Mouse (Mus musculus): Measurements from ENCODE around the gene Tmem41b. TPM values are rescaled to one million over a fixed set of nuclear protein-coding genes. Genes with fewer than 3 reads are reported as not detected.

Gene Tmem41b
- polyA plus RNA-seq, 1 experiment from 2014 or later: 61.8 TPM

GRCm38 (mm10) chr7:109968924-109969450, 17.7 kb downstream of the Tmem41b start:
- H3K4me3 ChIP-seq: no peak overlapping the region
- H3K27ac ChIP-seq (replicated peaks): peak overlapping the region; percentile 66
- no peak overlapping the region for H3K9ac ChIP-seq
- H3K4me2 ChIP-seq: no peak overlapping the region
- H3K4me1 ChIP-seq (replicated peaks): peaks cover 11% of the 10 kb centered on the region; the same call in 1 of the 2 replicates
- no peaks in the 10 kb centered on the region for H3K9me3 ChIP-seq
- H3K36me3 ChIP-seq: peaks cover 9% of the 10 kb centered on the region; the same call in 1 of the 2 replicates
- no peaks in the 10 kb centered on the region for H3K27me3 ChIP-seq
- 0% methylated on average over 2 of the region's 2 CpGs for WGBS
- ATAC-seq (ENCODE audit: low FRiP score, low read depth): peak; percentile 71

- Histone ChIP-seq H3K4me2 (no peak overlapping the region), H3K9me3 (no peaks in the 10 kb centered on the region), H3K27me3 (no peaks in the 10 kb centered on the region), H3K4me1 (replicated peaks) (peaks cover 11% of the 10 kb centered on the region; the same call in 1 of the 2 replicates), H3K36me3 (peaks cover 6% of the 10 kb centered on the region; the same call in 1 of the 2 replicates), H3K4me3 (no peak overlapping the region), H3K9ac (no peak overlapping the region), H3K27ac (replicated peaks) (peak overlapping the region; percentile 66)
- 49% methylated on average over 11 of the region's 11 CpGs for WGBS
- peak; percentile 83 for ATAC-seq (ENCODE audit: low FRiP score, low read depth)
These were observed 18.7 kb downstream of the Tmem41b start for GRCm38 (mm10) chr7:109967805-109968579.

GRCm38 (mm10) chr7:109965658-109966057, 21.1 kb downstream of the Tmem41b start:
- Histone ChIP-seq H3K36me3 (no peaks in the 10 kb centered on the region), H3K4me2 (no peak overlapping the region), H3K4me3 (no peak overlapping the region), H3K9me3 (no peaks in the 10 kb centered on the region), H3K27ac (replicated peaks) (no peak overlapping the region), H3K4me1 (replicated peaks) (peaks cover 21% of the 10 kb centered on the region), H3K9ac (no peak overlapping the region), H3K27me3 (no peaks in the 10 kb centered on the region)
- no peak for ATAC-seq (ENCODE audit: low FRiP score, low read depth)

- Histone ChIP-seq H3K4me2 (no peak overlapping the region), H3K27ac (replicated peaks) (no peak overlapping the region), H3K9me3 (no peaks in the 10 kb centered on the region), H3K4me3 (no peak overlapping the region), H3K9ac (no peak overlapping the region), H3K27me3 (no peaks in the 10 kb centered on the region), H3K36me3 (no peaks in the 10 kb centered on the region), H3K4me1 (replicated peaks) (peaks cover 24% of the 10 kb centered on the region)
- no peak for ATAC-seq (ENCODE audit: low FRiP score, low read depth)
- WGBS: 94% methylated on average over 4 of the region's 4 CpGs
These were observed 23.0 kb downstream of the Tmem41b start for GRCm38 (mm10) chr7:109963707-109964106.

GRCm38 (mm10) chr7:109962596-109962995, 24.1 kb downstream of the Tmem41b start:
- Histone ChIP-seq H3K27ac (replicated peaks) (no peak overlapping the region), H3K9ac (no peak overlapping the region), H3K9me3 (no peaks in the 10 kb centered on the region), H3K36me3 (no peaks in the 10 kb centered on the region), H3K4me1 (replicated peaks) (peaks cover 29% of the 10 kb centered on the region), H3K4me3 (no peak overlapping the region), H3K27me3 (no peaks in the 10 kb centered on the region), H3K4me2 (no peak overlapping the region)
- 79% methylated on average over 4 of the region's 4 CpGs for WGBS
- ATAC-seq (ENCODE audit: low FRiP score, low read depth): no peak

- Histone ChIP-seq H3K27me3 (no peaks in the 10 kb centered on the region), H3K9ac (no peak overlapping the region), H3K36me3 (no peaks in the 10 kb centered on the region), H3K4me2 (no peak overlapping the region), H3K9me3 (no peaks in the 10 kb centered on the region), H3K27ac (replicated peaks) (no peak overlapping the region), H3K4me1 (replicated peaks) (peaks cover 40% of the 10 kb centered on the region), H3K4me3 (no peak overlapping the region)
- no peak for ATAC-seq (ENCODE audit: low FRiP score, low read depth)
- 78% methylated on average over 2 of the region's 2 CpGs for WGBS
These were observed 25.2 kb downstream of the Tmem41b start for GRCm38 (mm10) chr7:109961570-109961969.

- ATAC-seq (ENCODE audit: low FRiP score, low read depth): peak; percentile 90
- Histone ChIP-seq H3K9ac (peak overlapping the region; percentile 90), H3K4me3 (peak overlapping the region; percentile 82), H3K9me3 (no peaks in the 10 kb centered on the region), H3K27ac (replicated peaks) (peak overlapping the region; percentile 92), H3K4me2 (peak overlapping the region; percentile 82), H3K36me3 (no peaks in the 10 kb centered on the region), H3K4me1 (replicated peaks) (peaks cover 41% of the 10 kb centered on the region), H3K27me3 (no peaks in the 10 kb centered on the region)
- WGBS: 11% methylated on average over 13 of the region's 13 CpGs
These were observed 26.0 kb downstream of the Tmem41b start for GRCm38 (mm10) chr7:109960613-109961154.

- peak; percentile 95 for ATAC-seq (ENCODE audit: low FRiP score, low read depth)
- peak within 1 kb of the TSS; percentile 92 for H3K27ac ChIP-seq (replicated peaks)
- no peaks in the 10 kb centered on the region for H3K36me3 ChIP-seq
- no peaks in the 10 kb centered on the region for H3K9me3 ChIP-seq
- H3K4me3 ChIP-seq: peak within 1 kb of the TSS; percentile 82
- peak within 1 kb of the TSS; percentile 82 for H3K4me2 ChIP-seq
- H3K4me1 ChIP-seq (replicated peaks): peaks cover 45% of the 10 kb centered on the region
- H3K27me3 ChIP-seq: no peaks in the 10 kb centered on the region
- WGBS: under 1% methylated on average over 87 of the region's 107 CpGs
- peak within 1 kb of the TSS; percentile 90 for H3K9ac ChIP-seq
These were observed 26.8 kb downstream of the Tmem41b start, which contains the start of gene Dennd5a for GRCm38 (mm10) chr7:109959716-109960612. Gene Dennd5a (minus strand): TSS chr7:109960470.

GRCm38 (mm10) chr7:109958843-109959715, 27.6 kb downstream of the Tmem41b start:
- 6% methylated on average over 18 of the region's 18 CpGs for WGBS
- Histone ChIP-seq H3K4me3 (peak overlapping the region; percentile 82), H3K4me1 (replicated peaks) (peaks cover 45% of the 10 kb centered on the region), H3K36me3 (no peaks in the 10 kb centered on the region), H3K9me3 (no peaks in the 10 kb centered on the region), H3K9ac (peak overlapping the region; percentile 90), H3K4me2 (peak overlapping the region; percentile 82), H3K27ac (replicated peaks) (peak overlapping the region; percentile 92), H3K27me3 (no peaks in the 10 kb centered on the region)
- ATAC-seq (ENCODE audit: low FRiP score, low read depth): no peak

GRCm38 (mm10) chr7:109957996-109958789, 28.5 kb downstream of the Tmem41b start:
- H3K27me3 ChIP-seq: no peaks in the 10 kb centered on the region
- H3K27ac ChIP-seq (replicated peaks): peak overlapping the region; percentile 31; the same call in 1 of the 2 replicates
- H3K9ac ChIP-seq: peak overlapping the region; percentile 29; the same call in 1 of the 2 replicates
- ATAC-seq (ENCODE audit: low FRiP score, low read depth): no peak
- peak overlapping the region; percentile 82 for H3K4me3 ChIP-seq
- H3K9me3 ChIP-seq: no peaks in the 10 kb centered on the region
- H3K36me3 ChIP-seq: no peaks in the 10 kb centered on the region
- peak overlapping the region; percentile 82 for H3K4me2 ChIP-seq
- WGBS: 56% methylated on average over 8 of the region's 8 CpGs
- peaks cover 45% of the 10 kb centered on the region for H3K4me1 ChIP-seq (replicated peaks)
